Mouse (Mus musculus) urinary bladder, postnatal 36 days (tissue): ENCODE results near the gene Slc6a6.

Experiments
- DNase-seq, 2 experiments: peaks; one replicate each; pipeline ENCODE4 v3.0.0; 2022; ENCODE audit warnings: low spot score in 2 of 2, mixed read lengths in 1 of 2

Gene Slc6a6

GRCm38 (mm10) chr6:91720588-91721214 is 36.8 kb downstream of the Slc6a6 start:
- no peak for DNase-seq

- DNase-seq: no peak
These were observed 37.4 kb downstream of the Slc6a6 start for GRCm38 (mm10) chr6:91721215-91721701.

- no peak for DNase-seq
These were observed 43.5 kb downstream of the Slc6a6 start for GRCm38 (mm10) chr6:91727361-91727760.

GRCm38 (mm10) chr6:91728939-91729619 is 45.2 kb downstream of the Slc6a6 start:
- DNase-seq: no peak

GRCm38 (mm10) chr6:91729677-91730127 is 45.8 kb downstream of the Slc6a6 start:
- peak; percentile 48 to 86 for DNase-seq

GRCm38 (mm10) chr6:91732138-91732537 is 48.3 kb downstream of the Slc6a6 start:
- DNase-seq: peak in 1 of 2 experiments; percentile 36

- DNase-seq: peak in 1 of 2 experiments; percentile 73
These were observed 52.6 kb downstream of the Slc6a6 start for GRCm38 (mm10) chr6:91736471-91736870.

GRCm38 (mm10) chr6:91737451-91737850 is 53.6 kb downstream of the Slc6a6 start:
- peak in 1 of 2 experiments; percentile 32 for DNase-seq

GRCm38 (mm10) chr6:91738058-91738457 is 54.2 kb downstream of the Slc6a6 start:
- no peak for DNase-seq

- peak; percentile 35 to 40 for DNase-seq
These were observed 57.2 kb downstream of the Slc6a6 start for GRCm38 (mm10) chr6:91741046-91741445.

GRCm38 (mm10) chr6:91742466-91742865 is 58.6 kb downstream of the Slc6a6 start:
- no peak for DNase-seq

- no peak for DNase-seq
These were observed 59.1 kb downstream of the Slc6a6 start for GRCm38 (mm10) chr6:91742995-91743394.

- DNase-seq: no peak
These were observed 60.0 kb downstream of the Slc6a6 start for GRCm38 (mm10) chr6:91743886-91744285.

- no peak for DNase-seq
These were observed 61.4 kb downstream of the Slc6a6 start for GRCm38 (mm10) chr6:91745246-91745645.

GRCm38 (mm10) chr6:91745947-91746582 is 62.2 kb downstream of the Slc6a6 start:
- DNase-seq: no peak

GRCm38 (mm10) chr6:91746776-91747175 is 62.9 kb downstream of the Slc6a6 start:
- DNase-seq: no peak

GRCm38 (mm10) chr6:91750976-91751375 is 67.1 kb downstream of the Slc6a6 start:
- DNase-seq: no peak

- DNase-seq: no peak
These were observed 69.0 kb downstream of the Slc6a6 start for GRCm38 (mm10) chr6:91752884-91753283.

GRCm38 (mm10) chr6:91754098-91754497 is 70.2 kb downstream of the Slc6a6 start:
- no peak for DNase-seq

- no peak for DNase-seq
These were observed 71.0 kb downstream of the Slc6a6 start for GRCm38 (mm10) chr6:91754845-91755244.

GRCm38 (mm10) chr6:91762051-91762742 is 78.3 kb downstream of the Slc6a6 start:
- DNase-seq: no peak

GRCm38 (mm10) chr6:91767550-91767949 is 83.7 kb downstream of the Slc6a6 start:
- no peak for DNase-seq
